Mouse (Mus musculus) heart, adult 18-20 months (tissue): ENCODE results near the gene Evc2. TPM values are rescaled to one million over a fixed set of nuclear protein-coding genes. Genes with fewer than 3 reads are reported as not detected.
A peak's percentile ranks its signal among the peaks of the same experiment; 100 is the strongest.

Experiments
- DNase-seq, 2 experiments: peaks; one replicate each; pipeline ENCODE4 v3.0.0; 2021 to 2022; ENCODE audit warnings: mixed read lengths in 1 of 2
- total RNA-seq, 2 experiments: library from RNA; stranded (reverse); gene quantifications; 2 replicates each; pipeline ENCODE4 v1.2.3; 2021

Evc2 gene
- total RNA-seq, 2 experiments from 2014 or later = 4.9 to 7.9 TPM

DNA sequence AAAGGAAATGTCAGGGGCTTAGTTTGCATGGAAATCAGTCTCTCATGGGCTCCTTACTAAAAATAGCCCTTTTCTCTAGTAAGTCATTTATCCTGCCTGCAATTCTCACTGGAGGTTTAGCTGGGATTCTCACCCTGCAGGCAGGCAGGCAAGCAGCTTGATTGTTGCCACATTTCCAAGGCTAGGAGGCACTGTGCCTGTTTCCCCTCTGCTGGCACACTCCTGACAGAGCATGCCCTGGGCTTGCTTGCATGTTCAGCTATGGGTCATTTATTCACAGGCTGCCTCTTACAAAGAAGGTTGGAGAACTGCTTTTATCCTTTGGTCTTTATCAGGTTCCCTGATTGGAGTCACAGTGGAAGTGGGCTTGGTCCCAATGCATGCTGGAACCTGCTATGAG lies 27.5 kb downstream of the Evc2 start:
- no peak for DNase-seq

DNA sequence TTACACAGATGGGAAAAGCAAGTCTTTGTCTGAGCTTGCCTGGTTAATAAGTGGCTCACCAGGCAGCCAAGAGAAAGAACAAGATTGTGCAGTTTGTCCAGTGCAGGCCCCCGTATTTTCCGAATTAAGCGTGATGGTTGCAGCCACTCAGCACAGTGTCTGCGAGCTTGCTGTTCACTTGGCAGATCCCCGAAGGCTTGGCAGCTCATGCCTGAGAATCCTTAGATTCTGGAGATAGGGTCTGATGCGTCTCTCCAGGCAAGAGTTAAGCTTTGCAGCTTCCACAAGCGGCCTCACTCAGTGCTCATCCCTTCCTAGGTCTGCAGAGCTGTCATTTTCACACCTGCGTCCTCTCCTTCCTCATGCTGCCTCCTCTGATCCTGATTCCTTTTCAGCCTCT lies 30.5 kb downstream of the Evc2 start:
- no peak for DNase-seq

DNA sequence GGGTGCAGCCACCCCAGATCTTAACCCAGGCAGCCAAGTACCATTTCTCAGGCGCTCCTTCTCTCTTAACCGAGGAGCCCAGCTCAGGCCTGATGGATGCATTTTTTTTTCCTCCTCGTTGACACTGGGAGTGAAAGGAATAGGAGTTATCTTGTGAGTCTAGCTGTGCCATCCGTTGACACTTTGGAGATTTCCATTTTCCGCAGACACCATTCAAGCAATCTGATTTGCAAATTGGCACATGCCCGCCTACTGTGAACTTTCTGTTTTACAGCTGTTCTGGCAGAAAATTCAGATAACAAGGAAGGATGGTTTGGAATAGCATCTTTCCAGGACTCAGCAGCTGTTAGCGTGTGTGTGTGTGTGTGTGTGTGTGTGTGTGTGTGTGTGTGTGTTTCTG lies 39.1 kb downstream of the Evc2 start:
- DNase-seq = no peak

DNA sequence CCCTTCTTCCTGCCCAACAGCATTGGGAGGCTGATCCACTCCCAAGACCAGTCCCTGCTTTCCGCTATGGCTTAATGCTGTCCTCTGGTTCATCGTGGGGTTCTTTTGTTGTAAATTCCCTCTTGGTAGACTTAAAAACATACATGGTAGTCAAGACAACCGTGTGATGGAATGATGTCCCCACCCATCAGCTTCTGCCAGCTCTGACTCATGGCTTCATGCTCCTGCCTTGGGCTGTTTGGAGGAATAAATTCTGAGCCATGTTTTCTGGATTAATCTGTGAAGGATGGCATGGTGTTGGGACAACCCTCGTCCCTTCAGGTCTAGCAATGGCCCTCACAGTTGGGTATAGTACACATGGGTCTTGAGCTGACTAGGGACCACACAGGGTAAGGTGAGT lies 42.3 kb downstream of the Evc2 start:
- peak; percentile 29 to 34 for DNase-seq

DNA sequence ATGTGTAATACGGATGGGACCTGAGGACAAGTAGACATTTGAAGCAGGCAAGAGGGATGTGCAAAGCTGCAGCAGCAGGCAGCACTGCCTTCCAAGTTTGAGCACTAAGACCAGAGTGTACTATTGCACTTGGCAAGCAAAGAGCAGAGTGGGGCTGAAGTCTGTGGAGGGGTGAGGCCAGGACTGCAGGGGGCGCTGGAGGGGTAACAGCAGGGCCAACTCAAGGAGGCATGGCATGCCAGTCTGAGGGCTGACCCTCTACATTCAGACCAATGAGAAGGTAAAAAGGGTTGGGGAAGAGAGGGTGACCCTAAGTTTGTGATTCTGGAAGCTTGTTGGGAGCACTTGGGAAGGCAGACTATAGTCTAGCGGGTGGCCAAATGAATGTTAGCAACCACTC lies 45.3 kb downstream of the Evc2 start:
- DNase-seq = peak in 1 of 2 experiments; percentile 16

DNA sequence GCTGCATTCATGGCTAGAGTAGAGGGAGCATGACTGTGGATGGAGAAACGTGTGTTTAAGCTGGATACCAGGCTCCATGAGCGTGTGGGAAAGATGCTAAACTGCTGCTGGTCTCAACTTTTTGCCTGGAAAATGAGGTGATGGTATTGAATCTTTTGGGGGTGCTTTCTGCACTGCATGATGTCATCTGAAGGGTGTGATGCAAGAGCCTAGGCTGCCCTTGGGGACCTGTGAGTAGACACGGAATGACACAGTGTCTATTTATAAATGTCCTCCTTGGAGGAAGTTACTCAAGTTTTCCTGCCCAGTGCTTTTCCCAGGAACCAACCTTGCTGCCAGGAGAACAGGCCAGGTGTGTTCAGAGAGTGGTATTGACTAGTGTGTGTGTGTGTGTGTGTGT lies 50.3 kb downstream of the Evc2 start:
- DNase-seq = no peak

DNA sequence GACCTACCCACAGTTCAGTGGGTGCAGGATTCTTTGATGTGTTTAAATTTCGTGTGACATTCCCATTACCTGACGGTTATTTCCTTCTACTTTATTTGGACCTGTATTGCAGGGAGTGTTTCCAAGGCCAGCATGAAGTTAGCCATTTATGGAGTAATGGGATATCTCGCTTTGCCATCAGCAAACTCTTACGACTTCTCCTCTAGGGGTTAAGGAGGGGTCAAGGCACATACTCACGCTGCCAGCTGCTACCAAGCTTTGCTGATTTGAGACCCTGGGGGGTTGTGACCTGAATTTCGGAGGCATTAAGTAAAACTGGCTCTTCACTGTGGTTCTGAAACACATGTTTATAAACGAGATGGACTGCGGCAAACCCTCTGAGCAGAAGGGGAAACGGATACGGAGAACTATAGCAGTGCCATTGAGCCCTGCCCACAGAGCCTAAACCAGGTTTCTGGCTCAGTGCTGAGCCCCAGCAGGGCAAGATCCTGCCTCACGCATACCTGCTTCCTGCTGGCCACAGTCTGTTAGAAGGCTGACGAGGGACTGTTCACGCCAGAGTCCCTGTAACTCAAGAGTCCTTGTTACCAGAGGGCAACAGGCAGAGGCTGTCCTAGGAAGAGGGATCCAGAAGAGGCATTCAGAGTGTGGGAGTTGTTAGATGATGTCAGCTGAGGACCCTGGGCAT lies 51.7 kb downstream of the Evc2 start:
- no peak for DNase-seq

DNA sequence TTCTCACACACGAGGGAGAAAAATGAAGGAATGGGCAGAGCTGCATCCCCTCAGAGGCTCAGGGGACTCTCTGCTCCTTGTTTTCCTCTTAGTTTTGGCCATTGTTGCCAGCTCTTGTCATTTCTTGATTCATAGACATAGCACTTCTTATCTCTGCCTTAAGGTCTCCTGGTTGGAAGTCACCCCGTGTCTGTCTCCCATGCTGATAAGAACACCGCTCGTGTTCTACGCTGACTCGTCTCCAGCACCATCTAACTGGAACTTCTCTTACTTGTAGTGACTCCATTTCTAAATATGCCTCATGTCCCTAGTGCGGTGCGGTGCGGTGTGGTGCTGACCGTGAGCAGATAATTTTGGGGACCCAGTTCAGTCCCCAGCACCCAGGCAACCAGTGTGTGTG lies 52.6 kb downstream of the Evc2 start:
- DNase-seq = no peak

DNA sequence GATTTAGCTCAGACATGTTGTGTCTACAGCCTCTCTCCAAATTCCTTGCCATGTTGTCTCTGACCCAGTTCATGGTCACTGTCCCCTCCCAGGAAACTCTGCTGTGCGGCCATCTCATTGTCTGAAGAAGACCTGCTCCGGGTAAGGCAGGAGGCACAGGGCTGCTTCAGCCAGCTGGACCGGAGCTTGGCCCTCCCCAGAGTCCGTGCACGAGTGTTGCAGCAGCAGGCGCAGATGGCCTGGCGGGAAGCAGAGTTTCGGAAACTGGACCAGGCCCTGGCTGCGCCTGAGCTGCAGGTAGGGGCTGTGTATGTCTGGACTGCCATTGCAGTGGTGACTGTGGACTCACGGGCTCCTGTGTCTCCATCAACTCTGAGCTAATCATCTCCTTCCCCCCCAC lies 53.6 kb downstream of the Evc2 start:
- DNase-seq = no peak

DNA sequence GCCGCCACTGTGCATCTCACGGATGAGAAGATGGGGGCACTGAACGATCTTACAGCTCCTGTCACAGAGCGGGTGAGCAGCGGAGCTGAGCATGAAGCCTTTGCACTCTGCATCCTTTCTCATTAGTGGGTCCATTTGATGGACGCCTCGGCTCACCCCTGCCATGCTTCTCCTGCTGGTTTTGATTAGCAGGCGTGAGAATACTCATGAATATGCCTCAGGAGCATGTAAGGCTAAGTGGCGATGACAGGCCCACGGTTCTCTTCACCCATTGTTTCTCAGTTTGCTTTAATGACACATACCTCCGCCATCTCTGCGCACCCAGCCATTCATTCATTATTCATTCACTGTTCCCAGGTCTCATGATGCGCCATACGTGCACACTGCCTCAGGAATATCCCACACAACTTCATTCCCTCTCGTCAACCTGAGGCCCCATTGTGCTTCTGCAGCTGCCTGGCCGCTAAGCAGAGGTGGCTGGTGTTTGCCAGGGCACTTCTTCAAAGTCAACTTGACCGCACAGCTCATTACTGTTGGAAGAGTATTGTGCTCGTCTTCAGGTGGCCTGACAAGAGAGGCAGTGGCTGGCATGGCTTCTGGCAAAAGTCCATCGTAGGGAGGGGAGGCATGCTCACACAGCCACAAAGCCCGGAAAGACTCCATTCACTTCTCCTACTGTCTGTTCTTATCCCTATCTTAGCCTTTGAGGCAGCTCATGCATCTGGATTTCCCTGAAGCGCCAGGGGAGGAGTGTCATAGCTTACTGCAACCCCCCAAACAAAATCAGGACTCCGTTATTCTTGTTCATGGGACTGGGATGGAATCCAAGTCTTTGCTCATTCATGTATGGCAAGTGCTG lies 57.1 kb downstream of the Evc2 start:
- no peak for DNase-seq

DNA sequence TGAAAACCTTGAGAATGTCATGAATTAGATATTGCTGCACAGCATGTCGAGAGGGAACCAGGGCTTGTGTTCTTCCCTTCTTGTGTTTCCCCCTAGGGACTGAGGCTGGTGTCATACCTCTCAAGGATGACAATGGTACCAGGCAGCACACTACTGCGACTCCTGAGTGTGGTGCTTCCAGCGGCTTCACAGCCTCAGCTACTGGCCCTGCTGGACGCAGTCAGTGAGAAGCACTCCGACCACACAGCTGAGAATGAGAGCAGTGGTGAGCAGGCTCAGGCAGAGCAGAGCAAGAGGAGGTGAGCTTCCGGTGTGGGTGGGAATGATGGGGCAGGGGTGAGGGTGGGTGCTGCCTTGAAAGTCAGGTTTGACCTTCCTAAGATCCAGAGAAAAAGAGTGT lies 80.7 kb downstream of the Evc2 start:
- no peak for DNase-seq

DNA sequence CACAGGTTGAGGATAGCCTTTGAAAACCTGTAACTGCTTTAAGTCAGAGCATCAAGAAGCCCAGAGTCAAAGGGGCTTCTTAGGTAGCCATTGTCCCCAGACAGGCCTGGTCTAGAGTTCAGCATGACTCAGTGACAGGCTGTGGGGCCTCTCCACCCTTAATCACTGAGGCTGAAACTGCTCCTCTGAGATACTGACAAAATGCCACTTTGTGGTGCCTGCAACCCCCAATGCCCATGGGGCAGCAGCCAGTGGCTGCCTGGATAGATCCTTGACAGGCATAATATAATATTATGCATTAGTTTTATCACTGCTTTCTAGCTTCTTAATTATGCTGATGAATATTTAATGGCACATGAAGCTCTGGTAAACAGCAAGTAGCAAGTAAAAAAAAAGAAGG lies 88.9 kb downstream of the Evc2 start:
- DNase-seq = no peak

DNA sequence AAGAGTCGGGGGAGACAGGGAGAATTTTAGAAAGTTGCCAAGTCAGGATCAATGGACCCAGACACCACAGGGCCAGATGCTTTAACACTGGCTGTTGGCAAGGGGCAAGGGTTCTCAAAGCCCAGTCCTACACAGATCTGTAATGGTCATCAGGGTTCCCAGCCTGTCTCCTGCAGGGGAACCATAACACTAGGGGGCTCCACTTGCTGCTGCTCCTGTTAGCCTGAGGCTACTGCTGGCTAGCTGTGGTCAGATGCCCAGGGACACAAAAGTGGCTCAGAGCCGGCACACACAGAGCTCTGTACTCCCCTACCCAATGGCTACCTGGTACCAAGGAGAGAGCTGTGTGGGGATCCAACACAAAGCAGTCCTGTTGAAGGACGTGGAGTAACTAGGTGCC lies 97.1 kb downstream of the Evc2 start:
- DNase-seq = no peak

DNA sequence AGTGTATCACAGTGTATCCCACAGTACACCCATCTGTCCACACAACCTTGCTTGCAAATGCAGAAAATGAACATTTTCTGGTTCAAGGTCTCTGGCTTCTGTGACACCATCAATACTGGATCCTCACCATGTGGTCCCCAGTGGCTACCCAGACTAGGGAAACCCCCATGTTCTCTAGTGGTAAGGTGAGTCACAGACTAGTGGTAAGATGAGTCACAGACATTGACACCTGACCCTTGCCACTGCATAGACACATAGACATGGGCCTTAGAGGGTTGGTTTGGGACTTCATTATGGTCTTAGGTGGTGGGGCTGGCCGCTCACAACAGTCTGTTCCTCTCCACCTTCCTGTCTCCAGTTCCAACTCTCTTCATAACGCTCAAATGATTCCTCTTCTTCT lies 104.5 kb downstream of the Evc2 start:
- no peak for DNase-seq

DNA sequence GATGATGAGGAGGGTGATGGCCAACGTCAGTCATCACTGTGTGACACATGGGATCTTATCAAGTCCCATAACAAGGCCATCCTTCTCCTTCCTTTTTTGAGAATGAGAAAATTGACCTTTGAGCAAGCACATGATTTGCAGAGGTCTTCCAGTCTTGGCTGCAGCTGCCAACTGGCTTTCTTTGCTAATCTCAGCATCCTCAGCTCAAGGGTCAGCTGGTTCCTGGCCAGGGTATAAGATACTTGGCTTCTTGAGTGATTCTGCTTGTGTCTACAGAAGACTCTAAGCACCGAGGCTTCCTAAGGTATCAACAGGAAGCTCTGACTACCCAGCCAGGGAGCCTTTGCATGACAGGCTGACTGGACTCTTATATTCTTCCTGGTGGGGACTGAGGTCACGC lies 109.2 kb downstream of the Evc2 start:
- DNase-seq = no peak

DNA sequence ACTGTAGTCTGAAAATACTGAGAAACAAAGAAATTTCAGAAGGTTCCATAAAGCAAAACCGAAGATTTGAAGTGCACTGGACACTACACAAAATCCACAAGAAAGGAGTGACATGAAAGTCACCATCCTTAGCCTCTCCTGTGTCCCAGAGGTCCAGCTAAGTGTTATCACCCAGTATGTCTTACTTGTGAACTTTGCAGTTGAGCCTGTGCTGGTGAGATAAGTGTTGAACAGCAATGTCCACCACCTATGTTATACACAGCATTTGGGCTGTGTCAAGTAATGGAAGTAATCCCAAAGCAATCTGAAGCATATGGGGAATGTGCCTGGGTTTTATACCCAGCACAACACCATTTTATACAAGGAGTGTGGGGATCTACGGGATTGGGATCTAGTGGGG lies 118.3 kb downstream of the Evc2 start:
- DNase-seq = no peak

DNA sequence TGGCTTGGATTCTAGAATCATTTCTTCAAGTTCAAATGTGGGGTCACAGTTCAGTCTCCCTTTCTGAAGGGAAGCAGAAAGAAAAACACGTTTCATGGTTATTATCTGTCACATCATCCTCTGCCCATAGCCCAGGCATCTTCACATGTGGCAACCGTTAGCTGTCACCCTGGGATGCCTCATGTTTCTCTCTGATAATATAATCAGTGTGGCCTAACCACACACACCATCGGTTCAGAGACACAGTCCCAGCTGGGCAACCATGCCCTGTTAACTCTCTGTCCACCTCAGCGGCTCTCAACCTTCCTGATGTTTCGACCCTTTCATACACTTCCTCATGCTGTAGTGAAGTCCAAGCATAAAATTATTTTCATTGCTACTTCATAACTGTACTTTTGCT lies 118.9 kb downstream of the Evc2 start:
- no peak for DNase-seq

DNA sequence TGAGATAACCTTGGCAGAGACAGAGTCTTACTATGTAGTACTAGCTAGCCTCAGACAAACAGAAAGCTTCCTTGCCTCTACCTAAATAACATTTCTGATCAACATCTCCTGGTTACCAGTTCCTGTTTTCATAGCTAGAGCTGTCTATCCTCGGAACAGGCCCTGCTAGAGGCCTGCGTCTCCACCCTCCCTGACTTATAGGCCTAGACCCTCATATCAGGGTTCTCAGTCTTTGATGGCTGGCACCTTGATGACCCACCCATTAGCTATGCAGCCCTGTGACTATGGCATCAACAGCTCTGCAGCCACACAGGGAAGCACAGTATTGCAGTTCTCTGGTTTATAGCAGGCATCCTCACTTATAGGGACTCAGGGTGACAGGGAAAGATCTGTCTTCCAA lies 119.5 kb downstream of the Evc2 start:
- DNase-seq = no peak

DNA sequence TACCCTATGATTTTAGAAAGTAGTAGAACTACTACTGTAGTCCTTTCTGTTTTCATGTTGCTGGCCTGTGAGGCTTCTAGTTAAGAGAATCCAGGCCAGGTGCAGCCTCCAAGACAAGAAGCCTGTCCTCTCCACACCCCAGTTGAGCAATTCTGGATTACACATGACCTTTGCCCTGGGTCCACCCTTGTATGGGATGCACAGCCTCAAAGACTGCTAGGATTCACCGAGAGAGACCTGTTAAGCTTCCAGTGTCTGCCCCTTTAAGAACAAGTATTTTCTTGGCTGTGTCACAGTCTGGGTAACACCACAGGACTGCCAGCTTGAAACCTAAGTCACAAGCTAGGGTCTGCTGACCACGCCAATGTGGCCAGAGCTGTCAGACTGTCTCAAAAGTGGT lies 119.9 kb downstream of the Evc2 start:
- DNase-seq = no peak

DNA sequence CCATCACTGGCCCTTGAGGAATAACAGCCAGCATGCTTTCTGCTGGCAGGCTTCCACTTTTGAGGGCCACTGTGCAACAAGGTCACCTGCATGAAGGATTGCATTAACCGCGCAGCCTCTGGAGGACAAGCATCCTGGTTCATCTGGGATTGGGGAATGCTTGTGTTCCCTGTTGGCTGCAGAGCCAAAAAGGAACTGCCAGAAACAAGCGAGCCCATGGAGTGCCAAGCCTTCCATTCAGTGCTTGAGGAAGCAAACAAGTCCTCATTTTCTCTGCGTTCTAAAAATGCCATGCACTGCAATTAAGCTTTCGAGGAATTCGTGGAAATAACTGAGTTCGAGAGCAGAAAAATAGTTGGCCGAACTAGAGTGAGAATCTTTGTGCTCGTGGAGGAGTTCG lies 127.2 kb downstream of the Evc2 start:
- DNase-seq = no peak

DNA sequence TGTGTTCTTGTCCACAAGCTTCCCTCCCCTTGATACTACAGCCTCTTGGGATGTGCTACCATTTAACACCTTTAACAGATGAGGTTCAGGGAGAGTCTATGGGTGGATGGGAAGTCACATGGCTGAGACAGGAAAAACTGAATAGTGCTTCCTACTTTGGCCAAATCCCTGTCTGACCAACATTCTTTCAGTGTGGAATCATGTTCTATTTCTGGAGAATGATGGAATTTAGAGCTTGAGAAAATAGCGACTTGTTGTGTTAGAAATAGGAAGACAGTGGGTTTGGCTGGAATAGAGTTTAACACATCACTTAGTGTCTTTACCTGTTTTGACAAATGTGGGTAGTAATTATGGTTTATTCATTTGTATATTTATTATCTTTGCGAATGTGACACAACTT lies 129.3 kb downstream of the Evc2 start:
- peak in 1 of 2 experiments; percentile 15 for DNase-seq

DNA sequence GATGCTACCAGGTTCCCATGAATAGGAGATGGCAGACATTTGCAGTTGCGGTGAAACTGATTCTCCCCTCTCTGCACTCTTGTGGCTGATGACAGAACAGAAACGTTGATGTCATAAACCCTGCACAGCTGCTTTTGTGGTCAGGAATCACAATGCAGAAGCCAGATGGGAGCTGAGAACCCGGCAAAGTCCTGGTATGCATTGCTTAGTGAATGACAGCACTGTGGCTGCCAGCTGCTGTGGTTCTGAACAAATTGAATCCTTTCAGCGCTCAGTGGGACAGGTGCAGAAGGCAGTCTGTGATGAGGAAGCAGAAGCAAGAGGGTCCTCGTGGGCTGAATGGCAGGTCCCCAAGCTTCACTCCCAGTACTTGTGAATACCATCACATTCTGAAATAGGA lies 130.7 kb downstream of the Evc2 start:
- no peak for DNase-seq

DNA sequence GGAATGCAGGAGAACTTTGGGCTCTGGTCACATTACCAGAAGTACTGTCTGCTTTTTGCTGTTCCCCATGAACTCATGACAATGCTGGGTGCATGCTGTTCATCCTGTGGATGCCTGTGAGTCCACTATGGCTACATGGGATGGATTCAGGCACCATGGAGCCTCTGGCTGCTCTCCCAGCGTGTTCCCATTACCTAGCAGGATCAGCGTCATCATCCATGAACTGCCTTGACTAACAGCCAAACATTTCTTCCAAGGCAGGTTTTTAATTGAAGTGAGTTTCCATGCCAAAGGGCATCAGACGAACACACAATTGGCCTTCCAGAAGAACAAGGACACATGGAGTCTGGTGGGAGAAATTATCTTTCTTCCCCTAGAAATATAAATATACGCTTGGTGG lies 133.3 kb downstream of the Evc2 start:
- no peak for DNase-seq

DNA sequence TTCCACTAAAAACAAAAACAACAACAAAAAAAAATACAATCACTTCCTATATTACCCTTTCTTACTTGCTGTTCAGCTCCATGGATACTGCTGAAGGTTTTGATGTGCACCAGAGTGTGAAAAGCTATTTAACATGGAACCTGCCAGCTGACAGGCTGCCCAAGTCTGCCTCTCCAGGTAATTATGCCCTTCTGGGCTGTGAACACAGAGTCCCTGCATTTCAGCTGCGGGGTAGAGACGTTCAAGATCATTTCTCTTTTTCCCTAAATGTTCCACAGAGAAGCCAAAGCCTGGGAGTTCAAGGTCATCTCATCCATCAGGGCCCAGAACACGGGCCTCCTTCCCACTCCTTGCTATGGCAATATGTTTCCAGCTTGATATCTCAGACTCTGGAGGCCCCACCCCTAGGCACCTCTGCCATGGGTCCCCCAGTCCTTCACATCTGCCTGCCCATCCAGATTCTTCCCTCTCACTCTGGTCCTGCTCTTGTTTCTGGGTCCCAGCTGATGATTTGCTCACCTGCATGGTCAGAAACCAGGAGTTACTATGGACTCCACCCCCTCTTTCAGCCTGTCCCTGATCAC lies 133.8 kb downstream of the Evc2 start:
- no peak for DNase-seq
